Mouse (Mus musculus): ENCODE data around the gene Fxyd5.

- TF ChIP-seq POLR2A (IDR thresholded peaks at IDR 0.05; ENCODE audit: low read depth, low read length) (no peak), CTCF (IDR thresholded peaks at IDR 0.05; ENCODE audit: borderline replicate concordance, insufficient read depth, low read length) (no peak)
These were observed 11.7 kb upstream of the Fxyd5 start for GRCm38 (mm10) chr7:31053882-31054447.

Data from embryonic fibroblast, embryonic 13.5 days (primary cell).